Mouse (Mus musculus) forebrain, embryonic 15.5 days (tissue): Measurements from ENCODE around the gene Gm3558. TPM values are rescaled to one million over a fixed set of nuclear protein-coding genes. Genes with fewer than 3 reads are reported as not detected.
A peak's percentile ranks its signal among the peaks of the same experiment; 100 is the strongest.
"Not testable (repeated sequence)": the region's sequence is repeated elsewhere in the genome, so short reads cannot be mapped to it uniquely, and the experiment has no call there.

Experiments used
- ATAC-seq: fragments of 200-750 bp; cut with Nextera tagmentation; replicated peaks from 2 replicates; pipeline ENCODE4 v1.8.0; 2017; ENCODE audit warnings: mild to moderate bottlenecking, moderate TSS enrichment, moderate library complexity
- H3K27ac ChIP-seq: fragments of 300-500 bp; sonication (generic); replicated peaks from 2 replicates; pipeline ENCODE4 v1.5.1; 2015; ENCODE audit warnings: mild to moderate bottlenecking, inconsistent platforms
- H3K27me3 ChIP-seq: fragments of 300-500 bp; sonication (generic); 2 replicates; pipeline ENCODE4 v1.6.1; 2015; ENCODE audit warnings: inconsistent platforms
- H3K36me3 ChIP-seq: fragments of 300-500 bp; sonication (generic); 2 replicates; pipeline ENCODE4 v1.6.1; 2015; ENCODE audit warnings: mild to moderate bottlenecking, inconsistent platforms
- H3K4me1 ChIP-seq: fragments of 300-500 bp; sonication (generic); 2 replicates; pipeline ENCODE4 v1.6.1; 2015; ENCODE audit warnings: inconsistent platforms
- H3K4me2 ChIP-seq: fragments of 300-500 bp; sonication (generic); replicated peaks from 2 replicates; pipeline ENCODE4 v1.6.1; 2015; ENCODE audit warnings: mild to moderate bottlenecking, inconsistent platforms
- H3K4me3 ChIP-seq: fragments of 300-500 bp; sonication (generic); 2 replicates; pipeline ENCODE4 v1.5.1; 2015; ENCODE audit warnings: mild to moderate bottlenecking, inconsistent platforms
- H3K9ac ChIP-seq: fragments of 300-500 bp; sonication (generic); replicated peaks from 2 replicates; pipeline ENCODE4 v1.6.1; 2015; ENCODE audit warnings: mild to moderate bottlenecking, inconsistent platforms
- H3K9me3 ChIP-seq: fragments of 300-500 bp; sonication (generic); 2 replicates; pipeline ENCODE4 v1.6.1; 2016; ENCODE audit warnings: inconsistent platforms
- WGBS: fragments of 180-500 bp; shearing (Covaris S2); methylation state at CpG from one replicate; pipeline ENCODE4 v1.1.7; 2015; ENCODE audit warnings: mixed read lengths; 5-methylcytosine and 5-hydroxymethylcytosine counted together
- polyA plus RNA-seq: library from polyadenylated mRNA; unstranded; fragments of >200 nt; fragmentation: Nextera tagmentation; extraction: Ambion mirVana; gene quantifications from 2 replicates; pipeline ENCODE4 v1.2.1, GENCODE M21; 2015

Gm3558 gene
- 2.7 and 3.2 TPM in 2 replicates for polyA plus RNA-seq

DNA sequence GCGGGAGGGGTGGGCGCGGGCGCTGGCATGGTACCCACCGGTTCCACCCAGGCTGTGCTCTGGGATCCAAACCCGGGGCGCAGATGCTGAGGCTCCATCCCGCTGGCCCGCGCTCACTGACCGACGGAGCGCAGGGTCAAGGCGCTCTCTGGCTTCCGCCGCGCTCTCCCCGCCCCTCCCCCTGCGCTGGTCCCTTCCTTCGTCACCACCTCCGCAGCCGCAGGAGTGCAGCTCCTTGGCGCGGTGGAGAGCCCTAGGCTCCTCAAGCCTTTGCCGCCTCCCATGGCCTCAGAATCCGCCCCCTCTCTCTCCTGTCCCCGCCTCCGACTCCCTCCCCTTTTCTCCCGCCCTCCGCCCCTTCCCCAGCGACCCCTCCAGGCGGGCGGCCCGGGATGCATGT, at the start of gene Gm3558:
Gm3558 (minus strand) TSS at position 185 of the 400 bp plus-strand sequence.
- Histone ChIP-seq H3K4me3 (peak within 1 kb of the TSS; percentile 49), H3K9ac (peak within 1 kb of the TSS; percentile 53), H3K4me2 (peak within 1 kb of the TSS; percentile 78)
- not testable (repeated sequence) for ATAC-seq, H3K9me3 ChIP-seq, H3K27ac ChIP-seq, H3K36me3 ChIP-seq, H3K4me1 ChIP-seq, H3K27me3 ChIP-seq
- WGBS = 0% methylated on average over 5 of the region's 34 CpGs

- not testable (repeated sequence) for ATAC-seq, H3K27me3 ChIP-seq, H3K4me1 ChIP-seq, H3K9ac ChIP-seq, H3K9me3 ChIP-seq, H3K36me3 ChIP-seq, H3K27ac ChIP-seq, H3K4me2 ChIP-seq, H3K4me3 ChIP-seq
- WGBS = no CpG with 5 or more reads among the region's 2 CpGs
Measured at GRCm38 (mm10) chr14:7595492-7595891, 27.1 kb upstream of the Gm3558 start, which contains the start of gene Gm10338. Gene Gm10338, minus strand, starts transcription at chr14:7595592.

DNA sequence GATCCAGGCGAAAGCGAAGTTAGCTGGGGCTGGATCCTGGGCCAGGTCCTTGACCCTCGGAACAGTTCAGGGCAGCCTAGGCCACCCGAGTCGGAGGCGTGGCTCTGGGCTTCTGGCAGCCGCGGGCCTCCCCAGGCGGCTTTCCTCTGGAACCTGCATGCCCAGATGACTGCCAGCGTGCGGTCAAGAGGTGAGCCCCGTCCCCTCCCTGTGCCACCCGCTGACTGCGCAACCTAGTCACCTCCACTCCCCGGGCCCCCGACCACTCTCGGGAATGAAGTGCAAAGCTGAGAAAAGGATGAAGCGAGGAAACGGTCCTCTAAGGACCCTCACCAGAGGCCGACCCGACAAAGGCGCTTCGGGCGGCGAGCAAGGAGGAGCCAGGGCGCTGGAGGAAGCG, 476 bp downstream of the Gm3558 start:
- 0% methylated on average over 22 of the region's 27 CpGs for WGBS
- not testable (repeated sequence) for H3K9me3 ChIP-seq, H3K27me3 ChIP-seq, H3K36me3 ChIP-seq, H3K4me1 ChIP-seq, H3K27ac ChIP-seq
- peak overlapping the region; percentile 49 for H3K4me3 ChIP-seq
- H3K9ac ChIP-seq = peak overlapping the region; percentile 53
- 0 out of 2 replicates have a peak, but pooled peaks have one; percentile 55 for ATAC-seq
- H3K4me2 ChIP-seq = peak overlapping the region; percentile 78

- not testable (repeated sequence) for H3K9ac ChIP-seq, H3K27me3 ChIP-seq, H3K36me3 ChIP-seq, ATAC-seq, H3K9me3 ChIP-seq, H3K27ac ChIP-seq, H3K4me2 ChIP-seq, H3K4me1 ChIP-seq, H3K4me3 ChIP-seq
- 3% methylated on average over 5 of the region's 9 CpGs for WGBS
Measured at GRCm38 (mm10) chr14:7567266-7567665, 1.1 kb downstream of the Gm3558 start.

Other genes starting within 250 kb of the Gm3558 start
- not detected in 2 replicates for gene Gm5797, start 236.2 kb downstream of the Gm3558 start, polyA plus RNA-seq
- gene Gm8374, start 203.4 kb downstream of the Gm3558 start, polyA plus RNA-seq = not detected in 2 replicates
- not detected in 2 replicates for gene Gm3755, start 117.6 kb downstream of the Gm3558 start, polyA plus RNA-seq
- gene Gm3752, start 84.8 kb downstream of the Gm3558 start, polyA plus RNA-seq = 8.8 and 9.1 TPM in 2 replicates
- gene Gm10338, start 27.0 kb upstream of the Gm3558 start, polyA plus RNA-seq = not detected in 2 replicates
- not detected in 2 replicates for gene Gm10128, start 75.4 kb upstream of the Gm3558 start, polyA plus RNA-seq
- gene Gm26661, start 223.0 kb upstream of the Gm3558 start, polyA plus RNA-seq = not detected in 2 replicates
- gene Flnb, start 249.4 kb upstream of the Gm3558 start, polyA plus RNA-seq = 8.6 and 9.6 TPM in 2 replicates